Mouse (Mus musculus): ENCODE results near the gene Gabbr2.

Gabbr2 gene

DNA sequence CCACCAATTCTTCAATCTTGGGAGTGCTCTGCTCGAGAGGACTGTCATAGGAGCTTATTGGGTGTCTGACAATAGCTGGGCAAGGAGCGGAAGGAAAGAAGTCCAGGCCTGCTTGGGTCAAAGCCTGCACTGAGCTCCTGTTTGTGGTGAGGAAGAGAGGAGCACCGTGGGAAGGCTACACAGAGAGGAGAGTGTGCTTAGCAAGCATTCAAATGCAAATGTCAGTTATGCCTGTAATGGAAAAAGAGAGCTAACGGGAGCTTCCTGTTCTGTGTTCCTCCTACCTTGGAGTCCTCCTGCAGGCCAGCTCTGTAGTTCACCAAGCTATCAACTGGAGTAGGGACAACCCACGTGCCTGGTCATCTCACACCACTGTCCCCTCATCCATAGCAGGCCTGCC, 180.5 kb downstream of the Gabbr2 start:
- DNase-seq, result no peak

DNA sequence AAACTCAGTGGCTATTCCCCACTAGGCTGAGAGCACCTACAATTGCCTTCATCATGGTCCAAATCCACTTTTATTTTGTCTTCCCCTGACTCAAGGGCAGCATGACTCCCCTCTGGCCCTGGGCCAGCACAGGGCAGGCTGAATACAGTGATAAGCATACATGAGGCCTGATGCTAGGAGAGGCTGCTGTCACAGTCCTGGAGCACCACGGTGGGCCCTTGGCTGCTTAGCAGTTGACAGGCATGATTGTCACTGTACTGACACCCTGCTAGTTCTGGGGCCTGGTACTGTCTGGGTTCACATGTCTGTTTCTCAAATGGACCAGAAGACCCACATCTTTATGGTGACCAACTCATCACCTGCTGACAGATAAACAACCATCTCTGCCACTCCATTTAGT, 184.8 kb downstream of the Gabbr2 start:
- no peak for DNase-seq

DNA sequence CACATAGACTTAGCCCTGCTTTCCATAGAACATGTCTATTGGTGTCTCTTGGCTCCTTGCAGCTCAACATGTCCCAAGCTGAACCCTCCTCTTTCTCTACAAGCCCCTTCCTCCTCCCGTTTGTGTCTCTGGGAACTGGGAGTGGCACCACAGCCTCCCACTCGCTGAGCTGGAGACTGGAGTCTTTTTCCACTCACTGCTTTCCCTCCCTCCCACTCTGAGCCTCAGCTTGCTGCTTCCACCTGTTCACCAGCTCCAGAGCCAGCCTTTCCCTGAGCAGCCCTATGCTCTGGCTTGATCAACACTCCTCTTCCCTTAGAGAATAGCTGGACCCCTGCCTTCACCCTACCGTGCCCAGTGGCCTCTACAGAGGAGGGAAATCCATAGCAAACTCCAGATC, 185.8 kb downstream of the Gabbr2 start:
- DNase-seq, result no peak

DNA sequence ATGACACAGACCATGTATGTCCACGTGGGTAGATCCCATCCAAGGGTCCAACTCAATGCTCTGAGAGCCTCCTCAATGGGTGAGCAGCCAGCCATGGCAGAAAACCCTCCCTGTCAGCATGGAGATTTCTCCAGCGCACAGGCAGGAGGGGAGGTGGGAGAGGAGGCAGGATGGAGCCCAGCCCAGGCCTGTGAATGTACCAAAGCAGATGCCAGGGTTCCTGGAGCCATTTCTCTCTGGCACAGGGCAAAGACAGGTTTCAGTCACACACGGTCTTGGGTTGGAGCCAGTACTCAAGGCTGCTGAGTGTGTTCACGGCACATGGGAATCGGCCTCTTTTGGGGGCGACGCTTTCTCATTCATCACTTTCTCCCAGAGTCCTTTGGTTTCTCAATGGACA, 189.3 kb downstream of the Gabbr2 start:
- no peak for DNase-seq

DNA sequence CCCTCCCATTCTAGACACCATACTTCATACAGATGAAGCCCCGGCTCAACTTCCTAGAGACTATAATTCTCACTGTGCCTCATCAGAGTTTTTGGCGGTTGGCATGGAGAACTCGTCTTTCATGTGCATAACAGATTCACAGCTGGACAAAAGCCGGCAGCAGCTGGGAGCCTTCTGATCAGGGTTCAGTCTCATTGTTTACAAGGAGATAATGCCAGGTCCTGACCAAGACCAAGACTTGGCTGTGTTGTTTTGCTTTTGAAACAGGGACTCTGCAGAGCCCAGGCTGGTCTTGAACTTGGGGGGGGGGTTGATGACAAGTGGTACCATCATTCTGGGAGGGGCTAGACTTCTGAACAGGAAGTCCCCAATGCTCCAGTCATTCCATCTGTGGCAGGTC, 191.8 kb downstream of the Gabbr2 start:
- no peak for DNase-seq

DNA sequence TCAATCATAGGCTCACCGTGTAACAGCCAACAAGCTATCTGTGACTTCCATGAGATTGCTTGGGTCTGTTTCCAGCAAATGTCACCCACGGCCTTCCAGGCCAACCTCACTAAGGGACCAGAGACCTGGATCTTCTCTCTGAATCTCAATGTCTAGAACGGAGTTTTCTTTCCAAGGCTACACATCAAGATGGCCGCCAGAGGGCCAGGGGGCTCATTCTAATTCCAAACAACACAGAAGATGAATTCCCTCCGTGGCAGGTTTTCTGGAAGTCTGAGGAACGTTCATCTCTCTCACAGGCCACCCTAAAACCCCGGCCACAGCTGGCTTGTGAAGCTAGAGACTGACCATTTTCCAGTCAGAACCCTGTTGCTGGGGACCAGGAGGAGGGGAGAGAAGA, 196.0 kb downstream of the Gabbr2 start:
- no peak for DNase-seq

DNA sequence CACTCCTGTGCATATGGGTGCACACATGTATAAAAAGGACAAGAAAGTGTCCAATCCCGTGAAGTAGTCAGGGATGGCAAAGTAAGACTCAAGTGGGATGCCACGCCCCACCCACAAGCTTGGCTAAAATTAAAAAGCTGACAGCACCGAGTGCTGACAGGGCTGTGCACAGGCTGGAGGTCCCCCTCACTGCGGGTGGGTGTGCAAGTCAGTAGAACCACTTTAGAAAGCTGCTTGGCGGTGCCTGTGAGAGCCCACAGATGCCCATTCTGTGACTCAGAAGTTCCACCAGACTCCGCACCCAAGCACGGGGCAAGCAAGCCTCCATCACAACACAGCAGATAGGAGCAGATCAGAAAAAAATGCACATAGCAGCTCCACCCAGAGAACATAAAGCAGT, 197.1 kb downstream of the Gabbr2 start:
- DNase-seq, result no peak

DNA sequence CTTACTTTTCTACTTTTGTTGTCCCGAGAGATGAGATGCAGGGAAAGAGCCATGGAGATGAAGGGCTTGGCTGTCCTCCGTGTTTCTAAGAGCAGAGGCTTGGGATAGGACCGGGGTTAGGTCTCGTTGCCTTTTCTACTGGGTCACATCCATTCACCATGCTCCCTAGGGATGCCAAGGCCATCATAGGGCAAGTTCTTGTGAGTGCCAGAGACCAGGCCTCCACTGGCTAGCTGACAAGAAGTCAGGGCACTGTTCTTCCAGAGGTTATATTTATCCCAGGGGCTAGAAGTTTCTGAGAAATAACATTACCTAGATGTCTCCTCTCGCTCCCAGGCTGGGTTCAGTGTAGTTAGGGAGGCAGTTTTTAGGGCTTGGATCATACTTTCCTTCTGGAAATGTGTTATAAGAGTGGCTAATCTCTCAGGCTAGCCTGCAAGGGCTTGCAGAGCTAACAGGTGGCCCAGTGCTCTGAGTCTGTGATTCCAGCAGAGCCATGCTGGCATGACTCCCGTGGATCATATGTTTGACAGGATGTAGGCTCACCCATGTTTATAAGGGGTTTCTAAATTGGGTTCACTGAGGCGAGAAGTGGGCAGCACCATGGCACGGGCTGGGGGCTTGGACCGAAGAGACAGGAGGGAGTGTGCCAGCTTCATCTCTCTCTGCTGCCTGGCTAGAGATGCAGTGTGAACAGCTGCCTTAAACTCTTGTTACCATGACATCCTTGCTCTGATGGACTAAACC, 199.2 kb downstream of the Gabbr2 start:
- no peak for DNase-seq

DNA sequence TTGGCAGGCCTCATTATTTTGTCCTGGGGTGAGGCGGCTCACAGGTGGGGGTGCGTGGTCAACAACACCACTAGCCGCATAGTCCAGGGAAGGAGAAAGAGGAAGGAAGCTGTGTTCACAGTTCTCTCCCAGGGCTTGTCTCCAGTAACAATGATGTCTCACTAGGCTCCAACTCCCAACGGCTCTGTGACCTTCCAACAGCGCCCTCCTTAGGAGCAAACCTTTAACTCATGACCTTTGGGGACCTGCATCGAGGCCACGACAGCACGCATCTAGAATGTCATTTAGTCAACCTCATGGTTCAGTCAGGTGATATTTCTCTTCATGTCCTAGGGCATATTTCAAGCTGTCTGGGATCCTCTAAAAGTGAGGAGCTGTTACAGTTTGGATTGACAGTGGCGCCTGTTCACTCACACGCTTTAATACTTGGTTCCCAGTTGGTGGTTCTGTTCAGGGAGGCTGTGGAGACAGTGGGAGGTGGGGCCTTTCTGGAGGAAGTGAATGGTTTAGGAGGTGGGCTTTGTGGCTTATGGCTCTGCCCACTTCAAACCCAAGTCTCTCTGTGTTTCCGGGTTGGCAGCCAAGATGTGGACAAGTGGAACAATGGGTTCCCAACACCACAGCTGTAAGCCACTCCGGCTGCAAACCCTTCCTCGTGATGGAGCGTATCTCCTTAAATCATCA, 200.3 kb downstream of the Gabbr2 start:
- DNase-seq, result peak; percentile 16

DNA sequence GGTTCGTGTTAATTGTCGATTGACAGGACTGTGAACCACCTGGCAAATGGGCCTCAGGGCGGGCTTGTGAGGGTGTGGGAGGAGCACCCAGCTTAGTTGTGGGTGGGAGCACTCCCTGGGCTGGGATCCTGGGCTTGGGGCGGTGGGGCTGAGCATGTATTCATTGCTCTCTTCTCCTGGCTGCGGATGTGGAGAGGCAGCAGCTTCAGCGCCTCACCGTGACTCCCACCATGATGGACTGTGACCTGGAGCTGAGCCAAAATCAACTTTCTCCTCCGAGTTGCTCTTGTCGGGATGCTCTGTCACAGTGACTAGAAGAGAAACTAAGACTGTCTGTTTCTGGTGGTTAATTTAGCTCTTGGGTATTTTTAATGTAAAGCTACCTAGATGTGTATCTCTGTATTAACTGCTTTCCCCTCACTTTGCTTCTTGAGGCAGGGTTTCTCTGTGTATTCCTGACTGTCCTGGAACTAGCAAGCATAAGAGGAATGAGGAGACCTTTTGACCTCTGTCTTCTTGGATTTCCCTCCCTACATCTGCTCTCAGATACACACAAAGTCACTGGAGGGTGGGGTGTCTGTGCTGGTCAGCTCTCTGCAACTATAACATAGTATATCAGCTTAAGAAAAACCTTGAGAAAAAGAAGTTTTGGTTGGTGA, 200.9 kb downstream of the Gabbr2 start:
- DNase-seq, result no peak

DNA sequence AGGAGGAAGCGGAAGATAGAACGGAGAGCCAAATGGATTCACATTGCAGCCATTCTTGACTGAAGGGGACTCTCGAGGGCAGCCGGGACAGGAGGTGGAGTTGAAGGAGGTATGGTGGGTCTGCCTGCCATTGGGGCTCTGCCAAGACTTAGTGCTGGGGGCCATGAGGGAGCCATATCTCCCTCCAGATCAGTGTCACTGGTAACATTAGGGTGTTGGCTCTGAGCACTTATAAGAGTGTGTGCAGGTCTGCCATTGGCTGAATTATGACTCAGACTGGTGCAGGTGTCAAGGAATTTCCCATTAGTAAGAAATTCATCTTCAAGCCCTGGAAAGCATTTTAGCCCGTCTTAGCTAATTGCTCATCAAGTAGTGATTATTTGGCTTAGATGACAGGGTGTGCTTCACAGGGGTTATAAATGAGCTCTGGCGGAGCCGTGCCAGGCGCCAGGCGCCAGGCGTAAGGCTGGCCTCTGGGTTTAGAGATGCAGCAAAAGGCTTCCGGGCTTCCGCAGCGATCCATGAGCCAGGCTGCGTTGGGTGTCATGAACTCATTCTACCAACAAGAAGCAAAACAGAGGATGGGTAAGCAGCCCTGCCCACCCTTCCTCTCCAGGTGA, 207.1 kb downstream of the Gabbr2 start:
- no peak for DNase-seq

DNA sequence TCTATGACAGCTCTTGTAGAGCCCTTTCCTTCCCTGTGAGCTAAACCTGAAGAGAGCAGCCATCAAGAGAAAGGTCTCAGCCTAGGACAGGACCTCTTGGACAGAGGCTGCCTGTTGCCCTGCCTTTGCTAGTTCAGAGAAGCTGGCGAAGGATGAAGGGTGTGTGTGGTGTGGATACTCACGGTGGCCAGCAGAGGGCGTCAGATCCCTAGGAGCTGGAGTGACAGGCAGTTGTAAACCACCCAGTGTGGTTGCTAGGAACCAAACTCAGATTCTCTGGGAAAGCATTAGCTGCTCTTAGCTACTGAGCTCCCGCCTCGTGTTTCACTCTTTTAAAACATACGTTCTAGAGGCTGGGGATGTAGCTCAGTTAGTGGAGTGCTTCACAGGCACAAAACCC, 210.6 kb downstream of the Gabbr2 start:
- DNase-seq, result peak; percentile 52

DNA sequence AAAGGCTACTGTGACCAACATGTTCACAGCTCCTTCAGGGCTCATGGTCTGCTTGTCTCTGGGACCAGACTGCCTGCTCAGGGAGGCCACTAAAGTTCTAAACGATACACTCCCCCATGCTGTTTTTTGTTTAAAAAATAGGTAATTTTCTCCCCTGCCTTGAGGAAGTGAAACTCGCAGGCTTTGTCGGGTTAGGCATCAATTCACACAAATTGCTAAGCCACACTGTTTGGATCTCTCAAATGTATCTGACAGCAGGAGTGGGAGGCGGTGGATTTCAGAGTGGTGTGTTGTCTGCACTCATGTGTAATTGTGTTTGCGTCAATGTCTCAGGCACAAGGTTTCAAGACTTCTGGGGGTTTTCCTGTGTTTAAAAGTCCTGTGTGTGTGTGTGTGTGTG, 215.7 kb downstream of the Gabbr2 start:
- DNase-seq, result no peak

DNA sequence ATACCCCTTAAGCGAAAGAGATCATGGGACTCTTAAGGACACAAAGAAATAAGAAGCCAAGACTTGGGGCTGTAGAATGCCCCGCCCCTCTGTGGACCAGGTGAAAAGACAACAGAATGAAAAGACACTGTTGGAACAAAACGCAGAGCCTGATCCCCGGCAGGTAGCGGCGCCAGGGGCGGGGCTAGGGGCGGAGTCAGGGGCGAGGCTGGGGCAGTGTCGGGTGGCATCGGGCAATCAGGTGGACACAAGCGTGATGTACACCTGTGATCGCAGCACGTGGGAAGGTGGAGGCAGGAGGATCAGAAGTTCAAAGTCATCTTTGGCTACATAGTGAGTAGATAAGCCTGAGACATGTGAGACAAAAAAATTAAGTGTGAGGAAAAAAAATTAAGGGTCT, 217.0 kb downstream of the Gabbr2 start:
- no peak for DNase-seq

DNA sequence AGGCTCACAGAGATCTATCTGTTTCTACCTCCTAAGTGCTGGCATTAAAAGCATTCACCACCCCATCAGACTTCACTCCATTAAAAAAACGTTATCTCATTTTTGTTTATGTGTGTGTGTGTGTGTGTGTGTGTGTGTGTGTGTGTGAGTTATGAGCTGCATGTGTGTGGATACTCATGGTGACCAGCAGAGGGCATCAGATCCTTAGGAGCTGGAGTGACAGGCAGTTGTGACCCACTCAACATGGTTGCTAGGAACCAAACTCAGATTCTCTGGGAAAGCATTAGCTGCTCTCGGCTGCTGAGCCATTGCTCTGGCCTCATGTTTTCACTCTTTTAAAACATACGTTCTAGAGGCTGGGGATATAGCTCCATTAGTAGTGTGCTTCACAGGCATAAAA, 218.4 kb downstream of the Gabbr2 start:
- DNase-seq, result no peak

DNA sequence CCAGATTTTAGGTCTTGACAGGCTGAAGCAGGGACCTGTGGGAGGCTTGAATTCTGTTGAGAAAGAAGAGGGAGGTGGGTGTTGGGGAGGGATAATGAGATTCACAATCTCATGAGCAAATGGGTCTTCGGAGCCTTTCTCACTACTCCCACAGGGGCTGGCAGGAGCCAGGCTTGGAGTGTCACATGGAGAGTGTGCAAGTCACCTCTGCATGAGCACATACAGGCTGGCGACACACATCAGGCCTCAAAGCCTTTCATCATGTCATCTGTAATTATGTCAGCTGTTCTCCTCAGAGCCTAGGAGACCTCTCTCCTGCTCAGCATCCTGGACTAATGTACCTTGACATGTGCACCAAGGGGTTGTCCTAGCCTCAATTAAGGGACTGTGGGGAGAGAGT, 219.1 kb downstream of the Gabbr2 start:
- no peak for DNase-seq

DNA sequence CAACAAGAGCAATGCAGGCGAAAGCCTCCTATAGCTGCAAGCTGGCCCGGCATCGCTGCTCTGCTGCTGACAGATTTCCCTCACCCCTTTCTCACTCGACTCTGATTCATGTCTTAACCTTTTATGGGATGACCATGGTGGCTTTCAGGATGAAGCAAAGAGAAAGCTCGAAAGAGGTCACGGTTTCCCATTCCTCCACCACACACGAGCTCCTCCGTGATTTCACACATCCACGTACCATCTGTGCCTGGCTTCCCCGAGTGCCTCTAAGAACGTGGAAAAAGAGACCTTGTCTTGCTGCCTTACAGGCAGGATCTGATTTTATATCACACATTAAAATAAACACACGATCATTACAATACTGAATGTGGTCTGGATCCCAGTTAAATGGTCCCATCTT, 220.6 kb downstream of the Gabbr2 start:
- no peak for DNase-seq

DNA sequence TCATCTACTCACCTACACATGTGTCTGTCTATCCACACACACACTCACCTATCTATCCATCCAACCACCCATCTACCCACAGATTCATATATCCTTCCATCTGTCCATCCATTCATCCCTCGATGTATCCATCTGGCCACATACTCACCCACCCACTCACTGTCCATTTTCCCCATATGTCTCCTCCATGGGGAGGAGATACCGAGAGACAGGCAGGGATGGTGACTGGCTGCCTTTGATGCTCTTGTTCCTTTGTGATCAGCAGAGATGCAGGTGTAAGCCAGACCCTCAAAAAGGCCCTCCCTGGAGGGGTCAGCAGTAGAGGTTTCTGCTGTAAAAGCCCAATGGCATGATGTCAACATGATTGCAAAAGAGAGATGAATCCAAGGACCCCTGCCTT, 221.0 kb downstream of the Gabbr2 start:
- DNase-seq, result no peak

DNA sequence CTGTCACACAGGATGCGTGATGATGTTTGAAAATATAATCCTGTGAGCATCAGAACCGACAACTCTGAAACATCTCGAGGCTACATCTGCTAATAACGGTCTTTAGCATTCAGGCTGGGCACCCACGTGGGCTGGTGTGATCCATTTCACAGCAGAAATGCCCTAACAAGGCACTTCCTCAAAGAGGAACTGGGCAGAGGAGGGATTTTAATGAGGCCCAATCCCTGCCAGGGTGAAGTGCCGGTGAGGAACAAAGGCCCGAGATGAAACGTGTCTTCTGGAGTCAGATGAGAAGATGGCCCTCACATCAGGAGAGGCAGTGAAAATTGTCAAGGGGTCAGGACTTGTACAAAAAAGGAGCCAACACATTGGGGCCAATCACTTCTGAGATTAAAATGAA, 221.6 kb downstream of the Gabbr2 start:
- no peak for DNase-seq

DNA sequence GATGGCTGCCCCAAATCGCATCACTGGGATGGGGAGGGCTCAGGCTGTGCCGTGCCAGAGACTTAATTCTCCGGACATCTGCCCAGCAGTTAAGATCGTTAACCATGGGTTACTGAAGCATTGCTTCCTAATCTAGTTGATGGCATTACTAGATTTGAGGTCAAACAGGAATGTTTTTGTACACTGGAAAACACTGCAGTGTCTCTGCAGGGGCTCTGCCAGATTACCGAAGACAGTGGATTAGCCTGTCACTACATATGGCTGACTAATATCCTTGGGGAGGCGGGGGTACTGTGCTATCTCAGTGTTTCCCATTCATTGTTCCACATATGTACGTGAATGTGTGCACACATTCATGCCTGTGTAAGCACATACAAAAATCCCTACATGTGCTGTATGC, 225.3 kb downstream of the Gabbr2 start:
- no peak for DNase-seq

DNA sequence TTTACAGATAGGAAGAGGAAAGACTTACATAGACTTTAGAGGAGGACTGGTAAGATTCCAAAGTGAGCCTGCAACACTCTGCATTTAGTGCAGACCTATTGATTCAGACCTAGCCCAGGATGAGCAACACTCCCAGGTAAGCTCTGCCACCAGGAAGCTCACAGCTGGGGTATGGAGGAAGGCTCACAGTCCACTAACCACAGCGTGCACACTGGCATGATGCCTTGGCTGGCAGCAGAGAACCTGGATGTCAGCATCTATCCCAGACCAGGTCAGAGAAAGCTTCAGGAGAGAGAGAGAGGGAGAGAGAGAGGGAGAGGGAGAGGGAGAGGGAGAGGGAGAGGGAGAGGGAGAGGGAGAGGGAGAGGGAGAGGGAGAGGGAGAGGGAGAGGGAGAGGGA, 231.8 kb downstream of the Gabbr2 start:
- no peak for DNase-seq

DNA sequence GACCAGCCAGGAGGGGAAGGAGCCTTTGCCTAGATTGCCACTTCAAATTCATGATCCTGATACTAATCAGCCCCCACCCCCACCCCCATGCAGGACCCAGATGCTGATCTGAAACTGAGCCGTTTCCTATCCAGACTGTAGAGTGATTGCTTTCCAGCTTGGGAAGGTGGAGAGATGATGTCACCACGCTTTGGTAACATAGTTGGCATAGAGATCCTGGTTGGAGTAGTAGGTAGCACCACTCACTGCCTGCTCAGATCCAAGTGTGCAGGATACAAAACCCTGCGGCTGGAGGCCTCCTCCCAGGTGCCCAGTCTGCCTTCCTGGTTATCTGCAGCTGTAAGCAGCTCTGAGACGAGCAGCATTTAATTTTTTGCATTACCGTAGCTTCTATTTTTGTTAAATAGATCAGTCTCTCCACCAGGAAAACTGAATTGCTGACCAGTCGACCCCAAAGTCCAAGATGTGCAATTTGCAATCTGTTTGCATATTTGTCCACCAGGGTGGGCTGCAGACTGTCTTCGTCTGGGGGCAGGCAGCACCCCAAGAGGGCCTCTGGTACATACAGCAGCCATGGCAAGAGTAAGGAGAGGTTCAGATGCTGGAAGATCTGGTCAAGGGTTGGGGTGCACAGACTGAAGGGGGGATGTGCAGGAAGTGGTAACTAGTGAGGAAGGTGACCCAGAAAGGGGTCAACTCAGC, 233.2 kb downstream of the Gabbr2 start:
- DNase-seq, result no peak
